ENCODE assay signal across 11 mouse cellular contexts in the genomic region with DNA sequence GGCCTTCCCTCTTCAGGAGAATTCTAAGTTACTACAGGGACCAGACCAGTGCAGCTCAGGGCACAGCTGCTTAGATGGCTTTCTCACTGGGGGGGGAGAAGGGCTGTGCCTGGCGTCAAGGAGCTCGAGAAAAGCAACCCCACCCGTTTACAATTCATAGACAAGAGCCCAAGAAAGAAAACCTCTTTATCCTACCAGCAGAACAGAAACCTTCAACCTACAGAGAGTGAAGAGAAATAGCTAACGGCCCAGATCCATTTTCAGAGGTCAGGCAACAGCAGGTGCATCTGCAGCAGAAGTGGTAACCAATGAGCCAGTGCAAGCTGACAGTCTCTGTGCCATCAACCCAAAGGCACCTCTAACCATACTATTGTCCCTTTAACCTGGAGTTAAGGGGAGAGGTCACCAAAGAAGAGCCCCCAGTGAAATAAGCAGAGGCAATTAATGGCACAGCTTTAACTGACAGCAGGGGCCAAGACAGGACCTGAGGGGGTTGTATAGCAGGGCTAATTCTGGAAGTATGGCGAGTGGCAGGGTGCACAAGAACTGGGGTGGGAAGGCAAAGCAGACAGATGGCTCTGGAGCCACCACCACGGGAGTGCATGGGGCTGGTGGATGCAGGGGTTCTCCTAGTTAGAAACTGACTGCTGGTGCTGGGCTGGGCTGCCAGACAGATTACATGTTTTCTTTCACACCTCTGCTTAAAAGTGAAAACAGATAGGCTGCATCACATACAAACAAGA. TPM values are rescaled to one million over a fixed set of nuclear protein-coding genes. Genes with fewer than 3 reads are reported as not detected.
DNase-seq lines count a peak whose midpoint lies in the region; ATAC-seq and TF ChIP-seq lines count a peak whose summit lies in the region.
"Had no signal": no experiment of that assay in that cellular context is flagged by ENCODE, and none has a peak within 500 bp of the region (broad histone marks: within the 10 kb centered on the region; RNA-seq: fewer than 3 reads in every experiment).

No protein-coding gene starts in this region.

- TF ChIP-seq EP300 in MEL (IDR thresholded peaks at IDR 0.05; ENCODE audit: low read depth in 1 of 2, low read length in 2 of 2): 0 out of 4 replicates have a peak, but pooled peaks of 1 of the 2 experiments have one; percentile 14
- TF ChIP-seq EP300 in liver, postnatal 0 days (IDR thresholded peaks at IDR 0.05; ENCODE audit: low read depth): no peak

- H3K4me1 ChIP-seq in kidney, embryonic 14.5 days (ENCODE audit: control insufficient read depth, insufficient read depth, low read length): peaks cover 26% of the 10 kb centered on the region
- H3K4me1 ChIP-seq in MEL (ENCODE audit: control insufficient read depth in 1 of 2, insufficient read depth in 2 of 2, low read length in 2 of 2): peaks cover 66 to 74% of the 10 kb centered on the region in 2 experiments
- H3K4me1 ChIP-seq in liver, postnatal 0 days (ENCODE audit: insufficient read depth): peaks cover 86% of the 10 kb centered on the region
- H3K4me1 ChIP-seq: midbrain, embryonic 15.5 days had no signal

- peaks cover 76% of the 10 kb centered on the region for H3K79me2 ChIP-seq in MEL (ENCODE audit: control insufficient read depth, insufficient read depth, low read length, poor library complexity)

- no peak overlapping the region for H3K27ac ChIP-seq in kidney, embryonic 14.5 days (ENCODE audit: low read depth, low read length)
- peak overlapping the region; percentile 91 for H3K27ac ChIP-seq in MEL (ENCODE audit: control insufficient read depth, low read depth, low read length)
- peak overlapping the region; percentile 72 for H3K27ac ChIP-seq in liver, postnatal 0 days (ENCODE audit: low read depth)
- H3K27ac ChIP-seq: midbrain, embryonic 15.5 days; neural tube, embryonic 13.5 days had no signal

- DNase-seq in kidney, adult 9 months: peak; percentile 32
- DNase-seq in CD4-positive helper T cell, adult 2 months (ENCODE audit: low read depth, low spot score): peak; percentile 46
- peak; percentile 46 for DNase-seq in MEL (ENCODE audit: low read depth, low spot score)
- DNase-seq in liver, postnatal 0 days: no peak
- no peak for DNase-seq in ovary, postnatal 36 days (ENCODE audit: low spot score)
- no peak for DNase-seq in cerebellum, postnatal 25 days
- no peak for DNase-seq in urinary bladder, postnatal 14 days (ENCODE audit: low spot score)
- DNase-seq: kidney, adult 11 months had no signal

- no peak for TF ChIP-seq CTCF in MEL (IDR thresholded peaks at IDR 0.05 in 2 of 3, conservative IDR thresholded peaks at IDR 0.05 in 1 of 3; ENCODE audit: control insufficient read depth in 1 of 3, insufficient read depth in 1 of 3, low read depth in 2 of 3, low read length in 3 of 3, poor library complexity in 1 of 3, severe bottlenecking in 1 of 3)
- TF ChIP-seq CTCF in liver, postnatal 0 days (IDR thresholded peaks at IDR 0.05; ENCODE audit: low read depth): no peak

- TF ChIP-seq RAD21 in MEL (IDR thresholded peaks at IDR 0.05; ENCODE audit: low read depth, low read length): no peak

- H3K4me2 ChIP-seq in kidney, embryonic 14.5 days (replicated peaks; ENCODE audit: low read depth, low read length): no peak overlapping the region
- H3K4me2 ChIP-seq in liver, postnatal 0 days (ENCODE audit: low read depth, low read length): peak overlapping the region; percentile 52
- H3K4me2 ChIP-seq: midbrain, embryonic 15.5 days; neural tube, embryonic 13.5 days had no signal

- ATAC-seq in kidney, embryonic 14.5 days (ENCODE audit: low FRiP score, low TSS enrichment): no peak
- no peak for ATAC-seq in liver, postnatal 0 days
- ATAC-seq: midbrain, embryonic 15.5 days had no signal

- no peak for TF ChIP-seq POLR2A in MEL (IDR thresholded peaks at IDR 0.05; ENCODE audit: control insufficient read depth in 1 of 2, insufficient read depth in 1 of 2, low read depth in 1 of 2, low read length in 2 of 2, poor library complexity in 1 of 2)

- H3K9me3 ChIP-seq in kidney, embryonic 14.5 days (ENCODE audit: control insufficient read depth, low read length): no peaks in the 10 kb centered on the region
- H3K9me3 ChIP-seq in MEL (replicated peaks; ENCODE audit: insufficient read depth, low read length): no peaks in the 10 kb centered on the region
- no peaks in the 10 kb centered on the region for H3K9me3 ChIP-seq in liver, postnatal 0 days (ENCODE audit: low read length)
- H3K9me3 ChIP-seq: midbrain, embryonic 15.5 days; neural tube, embryonic 13.5 days had no signal

- no peaks in the 10 kb centered on the region for H3K27me3 ChIP-seq in kidney, embryonic 14.5 days (ENCODE audit: control insufficient read depth, insufficient read depth, low read length)
- H3K27me3 ChIP-seq in MEL (ENCODE audit: control insufficient read depth in 1 of 2, insufficient read depth in 2 of 2, low read length in 2 of 2): no peaks in the 10 kb centered on the region
- no peaks in the 10 kb centered on the region for H3K27me3 ChIP-seq in liver, postnatal 0 days (ENCODE audit: insufficient read depth, low read length)
- H3K27me3 ChIP-seq: midbrain, embryonic 15.5 days; neural tube, embryonic 13.5 days had no signal

- WGBS in kidney, embryonic 14.5 days: 57% methylated on average over 6 of the region's 6 CpGs
- WGBS in liver, postnatal 0 days (ENCODE audit: insufficient replicate concordance): 27% methylated on average over 6 of the region's 6 CpGs

- H3K9ac ChIP-seq in kidney, embryonic 14.5 days (ENCODE audit: low read depth, low read length): no peak overlapping the region
- H3K9ac ChIP-seq in MEL (ENCODE audit: control insufficient read depth, low read depth, low read length, poor library complexity, severe bottlenecking): peak overlapping the region; percentile 40
- H3K9ac ChIP-seq in liver, postnatal 0 days (replicated peaks): 0 out of 2 replicates have a peak overlapping the region, but pooled peaks have one; percentile 9
- H3K9ac ChIP-seq: midbrain, embryonic 15.5 days; neural tube, embryonic 13.5 days had no signal

- H3K36me3 ChIP-seq in kidney, embryonic 14.5 days (ENCODE audit: control insufficient read depth, insufficient read depth, low read length): no peaks in the 10 kb centered on the region
- H3K36me3 ChIP-seq in MEL (ENCODE audit: control insufficient read depth in 1 of 2, insufficient read depth in 2 of 2, low read length in 2 of 2): peaks cover 0 to 91% of the 10 kb centered on the region in 2 experiments; a peak in 2 of 4 replicates
- H3K36me3 ChIP-seq in liver, postnatal 0 days (replicated peaks; ENCODE audit: insufficient read depth, low read length): 0 out of 2 replicates have a peak, but pooled peaks cover under 1% of the 10 kb centered on the region
- H3K36me3 ChIP-seq: midbrain, embryonic 15.5 days; neural tube, embryonic 13.5 days had no signal

- no peak overlapping the region for H3K4me3 ChIP-seq in kidney, embryonic 14.5 days (ENCODE audit: low read length)
- H3K4me3 ChIP-seq in MEL (ENCODE audit: control insufficient read depth in 1 of 2, insufficient read depth in 1 of 2, low read depth in 2 of 2, low read length in 2 of 2): peak overlapping the region in 1 of 2 experiments; percentile 4; a peak in 1 of 4 replicates
- no peak overlapping the region for H3K4me3 ChIP-seq in liver, postnatal 0 days (ENCODE audit: low read depth, low read length)
- H3K4me3 ChIP-seq: midbrain, embryonic 15.5 days; neural tube, embryonic 13.5 days had no signal

TF ChIP-seq in MEL, 35 proteins besides CTCF, POLR2A, EP300 and RAD21:
- no peak for TF ChIP-seq MAX (IDR thresholded peaks at IDR 0.05; ENCODE audit: low read length)

RNA-seq across cellular contexts. Expression of a gene that starts 14.5 kb away (rescaled TPM):
- 4.6 and 9.1 TPM in 2 replicates for polyA plus RNA-seq in kidney, embryonic 14.5 days (2014; fragmentation: Nextera tagmentation; extraction: Ambion mirVana)
- 36.7 and 36.8 TPM in 2 replicates for total RNA-seq in MEL (2012; rRNA removed)
- 10 to 100 TPM in 1 of 2 experiments, not detected in 1; 66.4 TPM for polyA plus RNA-seq in MEL (2012; ENCODE audit: insufficient read depth in 1 of 2, insufficient read length in 2 of 2, low read depth in 1 of 2, low replicate concordance in 2 of 2, missing spikeins in 1 of 2)
- polyA plus RNA-seq in liver, postnatal 0 days (2015; fragmentation: Nextera tagmentation; extraction: Ambion mirVana): 10.0 and 10.8 TPM in 2 replicates

Comparison
In these comparisons a context has a peak if more than half of its experiments do, and no peak if none do; other contexts are left out.
1. DNase-seq: peak in kidney, adult 9 months (single experiment), CD4-positive helper T cell, adult 2 months (single experiment) and MEL (single experiment); none in liver, postnatal 0 days (single experiment), ovary, postnatal 36 days (single experiment), cerebellum, postnatal 25 days (0 of 2) and urinary bladder, postnatal 14 days (single experiment).